Mouse (Mus musculus): ENCODE data around the gene Neurl1a. TPM values are rescaled to one million over a fixed set of nuclear protein-coding genes. Genes with fewer than 3 reads are reported as not detected.

The Neurl1a gene
- polyA plus RNA-seq, 1 experiment from 2014 or later = 6.2 TPM

- H3K9ac ChIP-seq = no peak overlapping the region
- no peak overlapping the region for H3K27ac ChIP-seq
- 88% methylated on average over 8 of the region's 8 CpGs for WGBS
- no peaks in the 10 kb centered on the region for H3K9me3 ChIP-seq
- no peak for ATAC-seq (ENCODE audit: insufficient number of reproducible peaks, insufficient read depth, low FRiP score, low TSS enrichment, low read depth)
- H3K4me3 ChIP-seq = no peak overlapping the region
- H3K4me2 ChIP-seq = no peak overlapping the region
- no peaks in the 10 kb centered on the region for H3K27me3 ChIP-seq
- peaks cover 14% of the 10 kb centered on the region for H3K4me1 ChIP-seq
- no peaks in the 10 kb centered on the region for H3K36me3 ChIP-seq
Observed at GRCm38 (mm10) chr19:47230682-47231081, 52.1 kb downstream of the Neurl1a start.

- Histone ChIP-seq H3K36me3 (no peaks in the 10 kb centered on the region), H3K27me3 (no peaks in the 10 kb centered on the region), H3K4me2 (no peak overlapping the region), H3K9ac (no peak overlapping the region), H3K9me3 (no peaks in the 10 kb centered on the region), H3K4me1 (peaks cover 14% of the 10 kb centered on the region), H3K4me3 (no peak overlapping the region), H3K27ac (no peak overlapping the region)
- WGBS = 88% methylated on average over 6 of the region's 6 CpGs
- no peak for ATAC-seq (ENCODE audit: insufficient number of reproducible peaks, insufficient read depth, low FRiP score, low TSS enrichment, low read depth)
Observed at GRCm38 (mm10) chr19:47231389-47231788, 52.8 kb downstream of the Neurl1a start.

- 86% methylated on average over 5 of the region's 5 CpGs for WGBS
- no peak overlapping the region for H3K4me2 ChIP-seq
- no peak overlapping the region for H3K27ac ChIP-seq
- H3K4me1 ChIP-seq = peaks cover 14% of the 10 kb centered on the region
- no peak overlapping the region for H3K4me3 ChIP-seq
- no peaks in the 10 kb centered on the region for H3K36me3 ChIP-seq
- H3K27me3 ChIP-seq = no peaks in the 10 kb centered on the region
- ATAC-seq (ENCODE audit: insufficient number of reproducible peaks, insufficient read depth, low FRiP score, low TSS enrichment, low read depth) = no peak
- H3K9ac ChIP-seq = no peak overlapping the region
- H3K9me3 ChIP-seq = no peaks in the 10 kb centered on the region
Observed at GRCm38 (mm10) chr19:47232077-47232865, 53.7 kb downstream of the Neurl1a start.

GRCm38 (mm10) chr19:47233087-47233486, 54.5 kb downstream of the Neurl1a start:
- H3K9ac ChIP-seq = no peak overlapping the region
- H3K9me3 ChIP-seq = no peaks in the 10 kb centered on the region
- no peak overlapping the region for H3K4me3 ChIP-seq
- WGBS = 85% methylated on average over 3 of the region's 3 CpGs
- no peak overlapping the region for H3K4me2 ChIP-seq
- ATAC-seq (ENCODE audit: insufficient number of reproducible peaks, insufficient read depth, low FRiP score, low TSS enrichment, low read depth) = no peak
- H3K4me1 ChIP-seq = peaks cover 13% of the 10 kb centered on the region
- H3K27ac ChIP-seq = no peak overlapping the region
- no peaks in the 10 kb centered on the region for H3K27me3 ChIP-seq
- no peaks in the 10 kb centered on the region for H3K36me3 ChIP-seq

- Histone ChIP-seq H3K4me2 (peak overlapping the region; percentile 58), H3K36me3 (no peaks in the 10 kb centered on the region), H3K27ac (no peak overlapping the region), H3K9me3 (no peaks in the 10 kb centered on the region), H3K4me1 (peaks cover 4% of the 10 kb centered on the region), H3K9ac (peak overlapping the region; percentile 65; the same call in 1 of the 2 replicates), H3K27me3 (no peaks in the 10 kb centered on the region; the same call in 1 of the 2 replicates), H3K4me3 (peak overlapping the region; percentile 38)
- peak; percentile 63; the same call in 1 of the 2 replicates for ATAC-seq (ENCODE audit: insufficient number of reproducible peaks, insufficient read depth, low FRiP score, low TSS enrichment, low read depth)
- WGBS = 30% methylated on average over 12 of the region's 12 CpGs
Observed at GRCm38 (mm10) chr19:47240076-47240475, 61.5 kb downstream of the Neurl1a start.

- Histone ChIP-seq H3K4me2 (peak overlapping the region; percentile 58), H3K4me3 (peak overlapping the region; percentile 38), H3K9me3 (no peaks in the 10 kb centered on the region), H3K36me3 (no peaks in the 10 kb centered on the region), H3K4me1 (peaks cover 4% of the 10 kb centered on the region), H3K27me3 (no peaks in the 10 kb centered on the region; the same call in 1 of the 2 replicates), H3K27ac (no peak overlapping the region), H3K9ac (no peak overlapping the region)
- WGBS = 63% methylated on average over 7 of the region's 7 CpGs
- ATAC-seq (ENCODE audit: insufficient number of reproducible peaks, insufficient read depth, low FRiP score, low TSS enrichment, low read depth) = no peak
Observed at GRCm38 (mm10) chr19:47240957-47241356, 62.3 kb downstream of the Neurl1a start.

GRCm38 (mm10) chr19:47242227-47242626, 63.6 kb downstream of the Neurl1a start:
- WGBS = 92% methylated on average over 4 of the region's 4 CpGs

GRCm38 (mm10) chr19:47245512-47245911, 66.9 kb downstream of the Neurl1a start:
- Histone ChIP-seq H3K4me2 (no peak overlapping the region), H3K4me1 (peaks cover 17% of the 10 kb centered on the region), H3K9ac (no peak overlapping the region), H3K27ac (no peak overlapping the region), H3K4me3 (no peak overlapping the region), H3K9me3 (no peaks in the 10 kb centered on the region), H3K36me3 (no peaks in the 10 kb centered on the region), H3K27me3 (no peaks in the 10 kb centered on the region)
- 81% methylated on average over 8 of the region's 8 CpGs for WGBS
- no peak for ATAC-seq (ENCODE audit: insufficient number of reproducible peaks, insufficient read depth, low FRiP score, low TSS enrichment, low read depth)

More at GRCm38 (mm10) chr19:47242227-47242626, 63.6 kb downstream of the Neurl1a start:
- Histone ChIP-seq H3K27me3 (no peaks in the 10 kb centered on the region; the same call in 1 of the 2 replicates), H3K4me1 (peaks cover 4% of the 10 kb centered on the region), H3K9ac (no peak overlapping the region), H3K36me3 (no peaks in the 10 kb centered on the region), H3K9me3 (no peaks in the 10 kb centered on the region), H3K27ac (no peak overlapping the region), H3K4me3 (no peak overlapping the region), H3K4me2 (no peak overlapping the region)
- ATAC-seq (ENCODE audit: insufficient number of reproducible peaks, insufficient read depth, low FRiP score, low TSS enrichment, low read depth) = no peak

GRCm38 (mm10) chr19:47247791-47248190, 69.2 kb downstream of the Neurl1a start:
- WGBS = 60% methylated on average over 11 of the region's 11 CpGs
- no peaks in the 10 kb centered on the region for H3K9me3 ChIP-seq
- H3K27ac ChIP-seq = no peak overlapping the region
- H3K36me3 ChIP-seq = no peaks in the 10 kb centered on the region
- peaks cover 20% of the 10 kb centered on the region for H3K27me3 ChIP-seq
- peaks cover 13% of the 10 kb centered on the region; the same call in 1 of the 2 replicates for H3K4me1 ChIP-seq
- no peak overlapping the region for H3K9ac ChIP-seq
- peak; percentile 24; the same call in 1 of the 2 replicates for ATAC-seq (ENCODE audit: insufficient number of reproducible peaks, insufficient read depth, low FRiP score, low TSS enrichment, low read depth)
- no peak overlapping the region for H3K4me3 ChIP-seq
- H3K4me2 ChIP-seq = no peak overlapping the region

- 82% methylated on average over 7 of the region's 7 CpGs for WGBS
- Histone ChIP-seq H3K4me2 (no peak overlapping the region), H3K27me3 (peaks cover 25% of the 10 kb centered on the region), H3K27ac (no peak overlapping the region), H3K36me3 (no peaks in the 10 kb centered on the region), H3K4me3 (no peak overlapping the region), H3K9me3 (no peaks in the 10 kb centered on the region), H3K4me1 (peaks cover 18% of the 10 kb centered on the region), H3K9ac (no peak overlapping the region)
- ATAC-seq (ENCODE audit: insufficient number of reproducible peaks, insufficient read depth, low FRiP score, low TSS enrichment, low read depth) = no peak
Observed at GRCm38 (mm10) chr19:47248296-47248695, 69.7 kb downstream of the Neurl1a start.

- Histone ChIP-seq H3K27ac (no peak overlapping the region), H3K4me3 (no peak overlapping the region), H3K36me3 (no peaks in the 10 kb centered on the region), H3K9ac (0 out of 2 replicates have a peak overlapping the region, but pooled peaks have one; percentile 17), H3K9me3 (no peaks in the 10 kb centered on the region), H3K4me2 (no peak overlapping the region), H3K4me1 (peaks cover 21% of the 10 kb centered on the region), H3K27me3 (peaks cover 32% of the 10 kb centered on the region)
- no peak for ATAC-seq (ENCODE audit: insufficient number of reproducible peaks, insufficient read depth, low FRiP score, low TSS enrichment, low read depth)
- WGBS = 63% methylated on average over 16 of the region's 16 CpGs
Observed at GRCm38 (mm10) chr19:47248906-47249568, 70.4 kb downstream of the Neurl1a start.

GRCm38 (mm10) chr19:47250931-47251330, 72.3 kb downstream of the Neurl1a start:
- Histone ChIP-seq H3K4me2 (no peak overlapping the region), H3K4me1 (peaks cover 21% of the 10 kb centered on the region), H3K27ac (no peak overlapping the region), H3K9me3 (no peaks in the 10 kb centered on the region), H3K36me3 (no peaks in the 10 kb centered on the region), H3K9ac (no peak overlapping the region), H3K27me3 (peaks cover 42% of the 10 kb centered on the region), H3K4me3 (no peak overlapping the region)
- no peak for ATAC-seq (ENCODE audit: insufficient number of reproducible peaks, insufficient read depth, low FRiP score, low TSS enrichment, low read depth)
- WGBS = 58% methylated on average over 6 of the region's 6 CpGs

Measured in embryonic facial prominence, embryonic 13.5 days (tissue).